Mouse (Mus musculus) cerebellum, postnatal 25 days (tissue): ENCODE data around the gene Olfr1495.
"Not testable (repeated sequence)": the region's sequence is repeated elsewhere in the genome, so short reads cannot be mapped to it uniquely, and the experiment has no call there.

Source experiments
- DNase-seq, 2 experiments: peaks; one replicate each; pipeline ENCODE4 v3.0.0; 2021; ENCODE audit warnings: mixed read lengths in 2 of 2

Gene Olfr1495

DNA sequence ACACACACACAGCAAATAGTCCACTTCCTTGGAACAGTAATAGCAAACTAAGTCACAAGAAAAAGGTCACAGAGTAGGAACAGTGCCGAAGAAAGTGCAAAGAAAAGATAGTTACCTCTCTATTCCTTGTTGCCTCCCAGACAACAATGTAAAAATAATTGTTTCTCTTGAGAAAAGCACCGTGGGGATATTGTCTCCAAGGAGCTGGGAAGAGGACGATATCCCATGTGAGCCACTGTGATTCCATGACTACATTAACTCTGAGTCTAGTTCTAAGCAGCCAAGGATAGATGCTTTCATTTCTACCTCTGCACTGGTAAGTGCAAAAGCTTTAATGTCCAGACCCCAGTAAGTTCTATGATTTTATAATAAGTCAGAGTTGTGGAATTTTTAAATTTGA, at the start of gene Olfr1495:
Gene Olfr1495 (plus strand): TSS at position 301 of the 400 bp plus-strand sequence.
- DNase-seq, result no peak

DNA sequence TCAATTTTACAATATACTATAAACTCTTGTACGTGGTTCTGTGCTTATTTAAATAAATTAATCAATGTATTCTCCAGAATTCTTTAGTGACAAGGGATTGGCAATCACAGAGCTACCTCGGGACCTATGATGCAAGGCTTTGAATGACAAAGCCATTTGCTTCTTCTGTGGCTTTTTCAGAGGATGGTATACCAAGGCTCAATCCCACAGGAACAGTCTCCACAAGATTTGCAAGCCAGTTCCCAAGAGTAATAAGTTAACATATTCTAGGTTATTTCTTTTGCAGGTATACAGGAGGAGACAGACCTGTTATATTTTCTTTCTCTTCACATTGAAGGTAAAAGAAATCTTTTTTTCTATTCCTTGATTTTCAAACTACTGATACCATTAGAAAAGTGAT, 41.4 kb upstream of the Olfr1495 start, which contains the start of gene Olfr1493-ps1:
Gene Olfr1493-ps1 (plus strand): TSS at position 301 of the 400 bp plus-strand sequence.
- DNase-seq, result no peak

DNA sequence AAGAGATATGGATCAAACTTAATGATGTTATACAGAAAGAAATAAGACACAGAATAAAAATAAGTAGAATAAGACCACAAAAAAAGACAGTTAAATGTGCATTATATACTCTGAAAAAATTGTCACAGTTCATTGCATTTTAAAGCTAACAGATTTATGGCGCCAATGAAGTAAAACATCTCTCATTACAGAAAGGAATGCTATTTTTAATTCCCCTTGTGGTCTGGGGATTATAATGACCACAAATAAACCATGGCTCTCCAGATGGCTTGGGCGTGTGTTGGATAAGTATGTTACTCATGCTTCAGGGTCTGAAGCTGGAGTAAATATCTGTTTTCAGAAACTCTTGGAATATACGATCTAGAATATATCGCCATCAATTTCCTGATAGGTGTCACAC, 25.0 kb upstream of the Olfr1495 start, which contains the start of gene Olfr1494:
Gene Olfr1494 (plus strand): TSS at position 301 of the 400 bp plus-strand sequence.
- no peak for DNase-seq

DNA sequence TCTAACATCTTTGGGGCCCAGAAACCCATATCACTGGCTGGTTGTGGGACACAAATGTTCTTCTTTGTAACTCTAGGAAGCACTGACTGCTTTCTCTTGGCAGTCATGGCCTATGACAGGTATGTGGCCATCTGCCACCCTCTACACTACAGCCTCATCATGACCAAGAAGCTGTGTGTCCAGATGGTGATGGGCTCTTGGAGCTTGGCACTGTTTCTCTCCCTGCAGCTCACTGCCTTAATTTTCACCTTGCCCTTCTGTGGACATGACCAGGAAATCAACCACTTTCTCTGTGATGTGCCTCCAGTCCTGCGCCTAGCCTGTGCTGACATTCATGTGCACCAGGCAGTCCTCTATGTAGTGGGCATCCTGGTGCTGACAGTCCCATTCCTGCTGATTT, 15.0 kb upstream of the Olfr1495 start:
- DNase-seq, result peak; percentile 47 to 52

DNA sequence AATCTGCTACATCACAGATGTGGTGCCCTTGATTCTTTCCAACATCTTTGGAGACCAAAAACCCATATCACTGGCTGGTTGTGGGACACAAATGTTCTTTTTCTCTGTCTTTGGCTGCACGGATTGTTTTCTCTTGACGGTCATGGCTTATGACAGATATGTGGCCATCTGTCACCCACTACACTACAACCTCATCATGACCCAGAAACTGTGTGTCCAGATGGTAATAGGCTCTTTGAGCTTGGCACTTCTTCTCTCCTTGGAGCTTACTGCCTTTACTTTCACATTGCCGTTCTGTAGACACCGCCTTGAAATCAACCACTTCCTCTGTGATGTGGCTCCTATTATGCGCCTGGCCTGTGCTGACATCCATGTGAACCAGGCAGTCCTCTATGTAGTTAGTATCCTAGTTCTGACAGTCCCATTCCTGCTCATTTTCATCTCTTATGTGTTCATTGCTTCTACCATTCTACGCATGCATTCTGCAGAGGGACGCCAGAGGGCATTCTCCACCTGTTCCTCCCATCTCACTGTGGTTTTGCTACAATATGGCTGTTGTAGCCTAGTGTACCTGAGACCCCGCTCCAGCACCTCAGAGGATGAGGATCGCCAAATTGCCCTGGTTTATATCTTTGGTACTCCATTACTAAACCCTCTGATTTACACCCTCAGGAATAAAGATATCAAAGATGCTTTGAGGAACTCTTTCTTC, 4.3 kb downstream of the Olfr1495 start:
- peak; percentile 34 to 50 for DNase-seq

DNA sequence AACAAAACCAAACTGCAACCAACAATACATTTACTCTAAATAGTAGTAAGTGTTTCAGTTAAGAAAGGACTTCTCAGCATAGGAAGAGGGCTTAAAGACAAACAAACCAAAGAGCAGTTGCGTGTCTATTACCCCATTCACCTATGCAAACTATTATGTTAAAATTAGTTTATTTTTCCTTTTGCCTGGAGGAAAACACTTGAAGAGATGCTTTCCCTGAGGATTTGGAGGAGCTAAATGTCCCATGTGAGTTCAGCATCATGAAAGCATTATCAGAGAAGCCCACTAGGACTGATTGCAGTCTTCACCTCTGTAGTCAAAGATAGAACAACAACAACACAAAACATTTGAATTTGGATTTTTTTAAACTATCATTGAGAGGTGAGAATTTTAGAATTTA, 13.2 kb downstream of the Olfr1495 start, which contains the start of gene Olfr1496:
Gene Olfr1496 (plus strand): TSS at position 301 of the 400 bp plus-strand sequence.
- no peak for DNase-seq

DNA sequence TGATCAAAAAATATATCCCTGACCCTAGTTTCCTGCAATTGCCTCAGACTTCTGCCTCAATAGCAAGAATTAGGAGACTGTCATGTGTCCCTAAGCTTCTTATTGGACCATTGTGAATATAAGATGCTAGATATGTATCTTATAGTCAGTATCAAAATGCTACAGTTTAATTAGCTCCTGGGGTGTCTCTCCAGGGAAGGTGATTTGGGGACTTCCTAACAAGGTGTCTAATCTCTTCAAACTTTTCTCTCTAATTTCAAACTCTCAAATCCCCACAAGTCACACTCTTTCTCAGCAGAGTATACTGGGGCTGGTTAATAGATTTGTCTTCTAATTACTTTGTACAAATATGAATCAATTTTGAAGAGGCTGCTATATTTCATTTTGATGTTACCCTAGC, 33.7 kb downstream of the Olfr1495 start, which contains the start of gene Olfr1497:
Gene Olfr1497 (minus strand): TSS at position 101 of the 400 bp plus-strand sequence.
- DNase-seq, result no peak

DNA sequence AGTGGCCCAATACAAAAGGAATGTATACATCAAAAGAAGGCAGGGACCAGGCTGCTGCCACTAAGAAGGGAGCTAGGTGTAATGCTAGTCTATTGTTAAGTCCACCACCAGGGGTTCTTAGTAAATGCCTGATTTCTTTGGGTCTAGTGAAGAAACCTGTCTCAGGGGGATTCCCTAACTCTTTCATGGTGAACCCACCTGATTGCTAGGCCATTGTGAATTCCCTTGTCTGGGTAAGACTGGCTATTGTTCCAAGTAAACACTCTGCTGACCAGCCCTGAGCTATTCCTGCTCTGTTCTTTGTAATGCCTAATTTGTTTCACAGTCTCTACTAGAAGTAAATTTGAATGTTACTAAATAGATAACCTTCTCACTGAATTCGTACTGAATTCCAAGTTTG, 41.1 kb downstream of the Olfr1495 start:
- DNase-seq, result not testable (repeated sequence)

DNA sequence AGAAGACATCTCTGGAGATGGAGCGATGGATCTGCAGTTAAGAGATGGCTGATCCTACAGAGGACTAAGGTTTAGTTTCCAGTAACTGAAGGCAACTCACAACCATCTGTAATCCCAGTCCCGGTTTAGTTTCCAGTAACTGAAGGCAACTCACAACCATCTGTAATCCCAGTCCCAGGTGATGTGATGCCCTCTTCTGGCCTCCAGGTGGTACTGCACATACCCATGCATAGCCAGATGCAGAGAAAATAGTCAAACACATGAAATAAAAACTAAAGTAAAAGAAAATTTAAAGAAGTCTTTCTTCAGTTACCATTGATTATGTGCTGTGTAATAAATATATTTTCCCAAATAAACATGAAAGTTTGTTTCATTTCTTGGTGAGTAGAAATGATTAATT, 48.4 kb downstream of the Olfr1495 start:
- DNase-seq, result no peak

DNA sequence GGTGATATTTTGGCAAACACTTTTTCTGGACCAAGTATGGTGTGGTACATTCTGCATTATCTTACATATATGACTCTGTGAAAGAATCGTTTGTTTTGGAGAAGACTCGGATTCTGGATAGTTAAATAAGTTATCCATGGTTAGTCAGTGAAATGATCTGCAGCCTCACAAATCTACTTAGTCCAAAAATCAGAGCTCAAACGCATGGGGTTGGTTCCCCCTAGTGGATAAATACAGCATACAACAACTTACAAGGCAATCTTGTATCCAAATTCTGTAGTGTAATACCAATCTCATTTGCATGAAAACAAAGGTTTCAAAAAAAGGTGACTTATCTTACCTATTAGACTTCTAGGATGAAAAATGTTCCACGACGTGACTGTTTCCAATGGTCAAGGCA, 54.4 kb downstream of the Olfr1495 start:
- no peak for DNase-seq

DNA sequence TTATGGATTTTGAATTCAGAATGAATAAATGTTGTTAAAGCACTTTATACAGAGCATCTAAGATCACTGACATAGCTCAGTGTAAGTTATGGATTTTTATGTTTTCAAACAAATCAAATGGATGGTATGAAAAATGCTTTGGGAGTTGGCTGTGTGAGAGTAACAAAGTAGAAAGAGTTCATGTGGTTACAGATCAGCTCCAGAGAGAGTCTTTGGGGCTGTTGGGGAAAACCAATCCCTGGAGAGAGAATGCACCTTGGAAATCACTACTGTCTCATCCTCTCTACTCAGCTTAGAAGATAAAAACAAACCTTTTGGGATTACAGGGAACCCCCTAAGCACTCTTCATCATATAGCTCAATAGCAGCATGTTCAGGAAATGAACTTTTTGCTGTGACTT, 54.9 kb downstream of the Olfr1495 start, which contains the start of gene Olfr1499:
Gene Olfr1499 (minus strand): TSS at position 101 of the 400 bp plus-strand sequence.
- no peak for DNase-seq
